Mouse (Mus musculus) heart, adult 2 months (tissue): Measurements from ENCODE around the gene Ippk.

Experiments used
- CTCF ChIP-seq: fragments of 200-600 bp; IDR thresholded peaks from 2 replicates; pipeline ENCODE4 v1.8.1; 2022; ENCODE audit warnings: antibody characterized with exemption, mild to moderate bottlenecking, moderate library complexity
- POLR2A ChIP-seq: fragments of 200-500 bp; IDR thresholded peaks from 2 replicates; pipeline ENCODE4 v1.6.1; 2011; ENCODE audit warnings: mild to moderate bottlenecking, low read depth, low read length, control low read depth; ENCODE audit not compliant: insufficient read depth

DNA sequence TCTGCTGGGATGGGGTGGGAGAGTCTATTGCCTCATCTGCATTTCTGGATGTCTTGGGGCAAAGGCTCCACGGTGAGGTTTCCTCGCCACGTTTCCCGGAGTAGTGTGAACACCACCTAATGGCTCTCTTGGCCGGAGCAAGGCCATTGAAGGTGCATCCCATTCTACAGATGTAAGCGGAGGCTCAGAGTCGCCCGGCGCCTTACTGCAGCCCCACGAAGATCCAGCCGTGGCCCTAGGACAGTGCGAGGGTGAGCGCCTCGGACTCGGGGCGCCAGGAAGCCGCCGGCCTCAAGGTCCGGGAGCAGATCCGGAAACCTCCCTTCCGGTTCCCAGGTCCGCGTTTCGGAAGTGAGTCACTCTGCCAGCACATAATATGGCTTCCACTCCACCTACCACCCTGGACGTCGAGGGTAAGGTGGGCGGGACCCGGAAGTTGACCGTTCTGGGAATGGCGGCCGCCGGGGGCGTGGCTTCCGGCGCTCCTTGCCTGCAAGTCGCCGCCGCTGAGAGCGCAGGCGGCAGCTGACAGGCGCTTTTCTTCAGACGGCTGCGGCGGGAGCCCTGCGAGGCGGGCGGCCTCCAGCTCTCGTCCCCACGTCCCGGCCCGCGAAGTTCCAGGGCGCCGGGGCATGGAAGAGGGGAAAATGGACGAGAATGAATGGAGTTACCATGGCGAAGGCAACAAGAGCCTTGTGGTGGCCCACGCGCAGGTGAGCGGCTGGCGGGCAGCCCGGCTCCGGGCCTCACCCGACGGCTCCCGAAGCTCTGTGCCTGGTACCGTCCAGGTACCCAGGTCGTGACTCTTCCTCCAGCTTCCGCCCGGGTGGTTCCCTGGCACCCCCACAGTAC, at the start of gene Ippk:
- TF ChIP-seq CTCF = peak; percentile 33
- peak; percentile 94 for TF ChIP-seq POLR2A
